Mouse (Mus musculus) testis, adult 2 months (tissue): ENCODE data around the gene Rbms3.

Experiments used
- CTCF ChIP-seq: fragments of 200-500 bp; IDR thresholded peaks from 2 replicates; pipeline ENCODE4 v1.5.1; 2012; ENCODE audit warnings: low read depth, mild to moderate bottlenecking, inconsistent platforms, low read length, moderate library complexity; ENCODE audit not compliant: control insufficient read depth, insufficient read depth, insufficient replicate concordance
- POLR2A ChIP-seq: fragments of 200-500 bp; IDR thresholded peaks from 2 replicates; pipeline ENCODE4 v1.6.1; 2012; ENCODE audit warnings: low read depth, mild to moderate bottlenecking, inconsistent platforms, low read length, moderate library complexity; ENCODE audit not compliant: control insufficient read depth

DNA sequence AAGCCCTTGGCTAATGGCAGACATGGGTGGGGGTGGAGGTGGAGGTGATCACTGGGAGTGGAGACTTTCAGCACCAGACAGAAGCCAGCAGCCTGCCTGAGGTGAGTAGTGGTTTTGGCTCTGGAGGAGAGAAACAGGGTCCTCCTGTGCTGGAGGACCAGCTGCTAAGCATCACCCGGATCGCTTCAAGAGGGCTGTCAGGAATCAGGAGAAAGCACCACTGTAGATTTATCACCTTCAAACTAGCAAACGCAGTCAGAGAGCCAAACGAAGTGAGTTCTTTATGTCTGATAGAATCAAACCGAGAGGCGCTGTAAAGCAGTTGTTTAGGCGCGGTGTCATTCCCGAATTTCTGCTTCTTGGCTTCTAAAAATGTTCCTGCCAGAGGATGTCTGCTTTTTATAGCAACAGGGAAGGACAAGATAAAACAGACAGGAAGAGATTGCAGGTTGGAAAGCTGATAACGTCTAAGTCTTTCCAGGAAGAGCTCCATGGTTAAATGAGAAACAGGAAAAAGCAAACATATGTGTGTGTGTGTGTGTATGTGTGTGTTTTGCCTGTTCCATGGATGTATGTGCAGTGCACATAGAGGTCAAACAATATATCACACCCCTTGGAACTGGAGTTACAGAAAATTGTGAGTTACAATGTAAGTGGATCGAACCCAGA, 928.1 kb downstream of the Rbms3 start:
- TF ChIP-seq CTCF (no peak), POLR2A (no peak)
